Mouse (Mus musculus): ENCODE measurements around the gene Slc35a3.

- no peak for TF ChIP-seq CTCF (conservative IDR thresholded peaks at IDR 0.05 in 1 of 2, IDR thresholded peaks at IDR 0.05 in 1 of 2; ENCODE audit: low read depth in 2 of 2, low read length in 2 of 2)
- no peak for TF ChIP-seq MAX (IDR thresholded peaks at IDR 0.05; ENCODE audit: low read length)
- no peak for TF ChIP-seq POLR2AphosphoS2 (IDR thresholded peaks at IDR 0.05; ENCODE audit: low read depth, low read length)
- no peak for TF ChIP-seq IRF4 (IDR thresholded peaks at IDR 0.05; ENCODE audit: low read depth, low read length)
- TF ChIP-seq KAT2A (IDR thresholded peaks at IDR 0.05; ENCODE audit: insufficient replicate concordance, low read length), result no peak
- no peak for TF ChIP-seq ETS1 (conservative IDR thresholded peaks at IDR 0.05; ENCODE audit: low read depth, low read length)
- TF ChIP-seq POLR2A (IDR thresholded peaks at IDR 0.05; ENCODE audit: low read depth, low read length), result no peak
- no peak for TF ChIP-seq RAD21 (IDR thresholded peaks at IDR 0.05; ENCODE audit: low read depth, low read length)
These were observed 74.1 kb downstream of the Slc35a3 start for GRCm38 (mm10) chr3:116638572-116638971.
